Mouse (Mus musculus): ENCODE measurements around the gene H2al1d. TPM values are rescaled to one million over a fixed set of nuclear protein-coding genes. Genes with fewer than 3 reads are reported as not detected.

Gene H2al1d
- not detected in 2 replicates for polyA plus RNA-seq (2012; rRNA removed; ENCODE audit: low replicate concordance)

GRCm38 (mm10) chrX:11308524-11308923 lies at the start of gene H2al1d:
Gene H2al1d, plus strand, starts transcription at chrX:11308824.

GRCm38 (mm10) chrX:11298957-11299356 lies 9.7 kb upstream of the H2al1d start, which contains the start of gene H2al1a:
Gene H2al1a, plus strand, starts transcription at chrX:11299257.

GRCm38 (mm10) chrX:11302132-11302531 lies 6.5 kb upstream of the H2al1d start, which contains the start of gene H2al1b:
Gene H2al1b, plus strand, starts transcription at chrX:11302432.

GRCm38 (mm10) chrX:11305355-11305754 lies 3.3 kb upstream of the H2al1d start, which contains the start of gene H2al1c:
Gene H2al1c, plus strand, starts transcription at chrX:11305655.

GRCm38 (mm10) chrX:11311634-11312033 lies 3.0 kb downstream of the H2al1d start, which contains the start of gene H2al1e:
Gene H2al1e, plus strand, starts transcription at chrX:11311934.

GRCm38 (mm10) chrX:11314858-11315257 lies 6.2 kb downstream of the H2al1d start, which contains the start of gene H2al1f:
Gene H2al1f, plus strand, starts transcription at chrX:11315158.

GRCm38 (mm10) chrX:11317956-11318355 lies 9.3 kb downstream of the H2al1d start, which contains the start of gene H2al1g:
Gene H2al1g, plus strand, starts transcription at chrX:11318256.

GRCm38 (mm10) chrX:11321192-11321591 lies 12.6 kb downstream of the H2al1d start, which contains the start of gene H2al1h:
Gene H2al1h, plus strand, starts transcription at chrX:11321492.

GRCm38 (mm10) chrX:11324359-11324758 lies 15.7 kb downstream of the H2al1d start, which contains the start of gene H2al1i:
Gene H2al1i, plus strand, starts transcription at chrX:11324659.

GRCm38 (mm10) chrX:11327522-11327921 lies 18.9 kb downstream of the H2al1d start, which contains the start of gene H2al1j:
Gene H2al1j, plus strand, starts transcription at chrX:11327822.

Other genes starting within 250 kb of the H2al1d start
- gene H2al1a, start 9.6 kb upstream of the H2al1d start, polyA plus RNA-seq (2012; rRNA removed; ENCODE audit: low replicate concordance), result not detected in 2 replicates
- not detected in 2 replicates for gene H2al1b, start 6.4 kb upstream of the H2al1d start, polyA plus RNA-seq (2012; rRNA removed; ENCODE audit: low replicate concordance)
- gene H2al1c, start 3.2 kb upstream of the H2al1d start, polyA plus RNA-seq (2012; rRNA removed; ENCODE audit: low replicate concordance), result not detected in 2 replicates
- gene H2al1e, start 3.1 kb downstream of the H2al1d start, polyA plus RNA-seq (2012; rRNA removed; ENCODE audit: low replicate concordance), result not detected in 2 replicates
- not detected in 2 replicates for gene H2al1f, start 6.3 kb downstream of the H2al1d start, polyA plus RNA-seq (2012; rRNA removed; ENCODE audit: low replicate concordance)
- gene H2al1g, start 9.4 kb downstream of the H2al1d start, polyA plus RNA-seq (2012; rRNA removed; ENCODE audit: low replicate concordance), result not detected in 2 replicates
- not detected in 2 replicates for gene H2al1h, start 12.7 kb downstream of the H2al1d start, polyA plus RNA-seq (2012; rRNA removed; ENCODE audit: low replicate concordance)
- not detected in 2 replicates for gene H2al1i, start 15.8 kb downstream of the H2al1d start, polyA plus RNA-seq (2012; rRNA removed; ENCODE audit: low replicate concordance)
- gene H2al1j, start 19.0 kb downstream of the H2al1d start, polyA plus RNA-seq (2012; rRNA removed; ENCODE audit: low replicate concordance), result not detected in 2 replicates